Mouse (Mus musculus): Measurements from ENCODE around the gene Traf3ip2. TPM values are rescaled to one million over a fixed set of nuclear protein-coding genes. Genes with fewer than 3 reads are reported as not detected.

Gene Traf3ip2
- polyA plus RNA-seq, 1 experiment = 11.0 TPM

DNA sequence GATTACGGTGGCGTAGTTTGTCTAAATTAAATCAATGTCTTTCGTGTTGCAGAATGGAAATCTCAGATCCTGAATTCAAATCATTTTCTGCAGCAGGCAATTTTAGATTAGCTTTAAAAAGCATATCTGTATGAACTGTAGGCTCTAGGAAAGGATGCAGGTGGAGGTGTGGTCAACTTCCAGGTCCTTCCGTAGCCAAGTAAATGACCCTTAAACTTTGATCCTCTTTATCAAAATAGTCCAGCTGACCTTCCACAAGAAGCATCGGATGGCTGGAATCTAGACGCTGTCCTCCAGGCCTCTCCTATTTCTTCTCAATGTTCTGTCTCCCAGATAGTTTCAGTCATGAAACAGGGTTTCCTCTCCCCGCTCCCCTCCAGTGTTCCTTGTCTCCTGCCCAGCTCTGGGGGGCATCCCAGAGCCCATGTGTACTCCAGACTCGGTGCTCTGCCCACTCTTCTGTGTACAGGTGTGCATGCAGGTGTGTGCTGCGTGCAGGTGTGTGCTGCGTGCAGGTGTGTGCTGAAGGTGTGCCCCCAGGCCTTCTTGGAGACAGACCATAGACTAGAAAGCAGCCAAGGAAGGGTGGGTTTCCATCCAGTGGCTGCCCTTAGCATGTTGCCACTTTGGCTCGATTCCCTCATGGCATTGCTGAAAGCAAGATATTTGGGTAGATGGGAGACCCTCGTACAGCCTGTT, 2.9 kb downstream of the Traf3ip2 start:
- no peak for TF ChIP-seq POLR2A (IDR thresholded peaks at IDR 0.05; ENCODE audit: borderline replicate concordance, low read depth, low read length)
- TF ChIP-seq CTCF (IDR thresholded peaks at IDR 0.05; ENCODE audit: low read depth, low read length) = no peak
- H3K27ac ChIP-seq (ENCODE audit: insufficient read depth, low read depth, low read length) = no peak overlapping the region
- peaks cover 3% of the 10 kb centered on the region; the same call in 1 of the 2 replicates for H3K4me1 ChIP-seq (ENCODE audit: control insufficient read depth, insufficient read depth, low read length)
- H3K4me3 ChIP-seq (ENCODE audit: insufficient read depth, low read length) = no peak overlapping the region

DNA sequence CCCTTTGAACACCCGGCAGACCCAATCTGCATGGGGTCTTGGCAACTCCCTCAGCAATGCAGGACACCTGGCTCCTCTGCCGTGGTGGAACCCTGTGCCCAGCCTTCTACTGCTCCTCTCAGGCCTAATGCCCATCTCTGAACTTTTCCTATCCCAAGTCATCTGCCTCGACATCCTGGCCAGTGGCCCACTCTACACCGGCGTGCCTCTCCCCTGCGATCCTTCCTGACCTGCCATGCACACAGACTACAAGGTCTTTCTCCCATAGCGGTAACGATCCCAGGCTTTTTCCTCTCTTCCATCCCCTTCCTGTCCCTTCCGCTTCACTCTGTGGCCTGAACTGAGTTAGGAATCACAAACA, 3.5 kb downstream of the Traf3ip2 start:
- no peaks in the 10 kb centered on the region for H3K4me1 ChIP-seq (ENCODE audit: control insufficient read depth, insufficient read depth, low read length)
- no peak overlapping the region for H3K4me3 ChIP-seq (ENCODE audit: insufficient read depth, low read length)
- TF ChIP-seq CTCF (IDR thresholded peaks at IDR 0.05; ENCODE audit: low read depth, low read length) = no peak
- TF ChIP-seq POLR2A (IDR thresholded peaks at IDR 0.05; ENCODE audit: borderline replicate concordance, low read depth, low read length) = no peak
- H3K27ac ChIP-seq (ENCODE audit: insufficient read depth, low read depth, low read length) = no peak overlapping the region

DNA sequence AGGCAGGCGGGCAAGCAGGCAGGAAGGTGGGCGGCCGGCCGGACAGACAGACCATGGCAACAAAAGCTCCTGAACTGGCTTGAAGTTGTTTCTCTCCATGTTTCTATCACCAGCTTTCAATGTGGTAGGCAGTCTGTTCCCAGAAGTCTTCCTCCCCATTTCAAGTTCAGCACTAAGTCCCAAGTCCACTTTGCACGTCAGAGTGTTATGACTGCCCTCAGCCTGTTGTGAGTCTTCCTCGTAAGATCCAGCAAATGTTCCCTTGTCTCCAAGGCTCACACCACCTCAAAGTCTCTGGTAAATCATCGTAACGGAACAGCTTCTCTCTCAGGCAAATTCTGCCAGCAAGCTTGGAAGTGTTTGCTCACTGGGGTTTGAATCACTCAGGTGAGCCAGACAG, 3.9 kb downstream of the Traf3ip2 start:
- Histone ChIP-seq H3K4me1 (ENCODE audit: control insufficient read depth, insufficient read depth, low read length) (no peaks in the 10 kb centered on the region), H3K27ac (ENCODE audit: insufficient read depth, low read depth, low read length) (no peak overlapping the region), H3K4me3 (ENCODE audit: insufficient read depth, low read length) (no peak overlapping the region)
- TF ChIP-seq CTCF (IDR thresholded peaks at IDR 0.05; ENCODE audit: low read depth, low read length) (no peak), POLR2A (IDR thresholded peaks at IDR 0.05; ENCODE audit: borderline replicate concordance, low read depth, low read length) (no peak)

DNA sequence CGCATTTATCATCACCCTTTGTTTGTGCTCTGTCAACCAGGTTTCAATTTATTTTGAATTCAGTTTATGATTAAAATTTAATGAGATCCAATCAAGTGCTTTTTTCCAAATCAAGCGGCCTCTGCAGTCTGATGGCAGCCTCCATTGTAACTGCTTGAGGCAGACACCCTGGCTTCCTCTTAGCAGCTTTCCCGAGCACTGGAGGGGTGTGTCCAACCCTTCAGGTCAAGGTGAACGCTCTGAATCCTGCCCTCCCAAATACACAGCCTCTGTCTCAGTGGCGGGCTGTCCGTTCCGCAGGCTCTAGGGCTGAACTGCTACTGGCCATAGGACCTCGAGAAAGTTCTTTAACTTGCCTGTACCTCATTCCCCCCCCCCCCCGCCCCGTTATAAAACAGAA, 5.7 kb downstream of the Traf3ip2 start:
- Histone ChIP-seq H3K4me1 (ENCODE audit: control insufficient read depth, insufficient read depth, low read length) (no peaks in the 10 kb centered on the region), H3K4me3 (ENCODE audit: insufficient read depth, low read length) (no peak overlapping the region), H3K27ac (ENCODE audit: insufficient read depth, low read depth, low read length) (no peak overlapping the region)
- no peak for TF ChIP-seq CTCF (IDR thresholded peaks at IDR 0.05; ENCODE audit: low read depth, low read length)
- TF ChIP-seq POLR2A (IDR thresholded peaks at IDR 0.05; ENCODE audit: borderline replicate concordance, low read depth, low read length) = no peak

DNA sequence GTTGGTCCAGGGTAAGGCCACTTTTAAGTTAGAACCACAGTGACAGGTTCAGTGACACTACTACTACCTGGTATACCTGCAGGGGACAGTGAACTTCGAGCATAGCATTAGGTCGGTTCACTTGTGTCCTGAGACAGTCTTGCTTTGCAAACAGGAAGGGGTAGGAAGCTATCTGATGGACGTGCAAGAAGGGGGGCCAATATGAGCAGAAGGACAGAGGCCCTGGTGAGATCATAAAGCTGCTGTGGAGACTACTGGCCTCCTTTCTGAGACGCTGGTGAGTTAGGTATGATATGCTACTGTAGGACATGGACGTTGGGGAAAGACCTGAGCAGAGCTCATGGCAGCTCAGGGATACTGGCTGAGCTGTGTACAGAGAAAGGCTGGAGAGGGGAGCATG, 7.9 kb downstream of the Traf3ip2 start:
- no peak overlapping the region for H3K4me3 ChIP-seq (ENCODE audit: insufficient read depth, low read length)

DNA sequence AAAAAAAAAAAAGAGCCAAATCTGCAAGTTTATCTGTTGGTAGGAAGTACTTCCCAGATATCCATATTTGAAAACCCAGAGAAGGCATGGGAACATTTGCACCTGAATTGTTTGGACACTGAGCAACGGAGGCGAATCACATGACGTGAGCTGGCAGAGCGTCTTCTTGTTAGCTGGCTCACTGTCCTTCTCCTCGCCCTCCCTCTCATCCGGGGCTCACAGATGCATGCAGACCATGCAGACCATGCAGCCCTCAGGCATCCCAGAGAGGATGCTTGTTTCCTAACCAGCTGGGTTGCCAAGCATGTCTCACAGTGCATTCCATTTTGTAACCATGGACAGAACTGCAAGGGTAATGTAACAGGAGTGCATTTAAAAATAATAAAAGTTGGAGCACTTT, 11.1 kb downstream of the Traf3ip2 start:
- TF ChIP-seq CTCF (IDR thresholded peaks at IDR 0.05; ENCODE audit: low read depth, low read length) (no peak), POLR2A (IDR thresholded peaks at IDR 0.05; ENCODE audit: borderline replicate concordance, low read depth, low read length) (no peak)
- no peak overlapping the region for H3K4me3 ChIP-seq (ENCODE audit: insufficient read depth, low read length)
- H3K27ac ChIP-seq (ENCODE audit: insufficient read depth, low read depth, low read length) = no peak overlapping the region
- peaks cover 8% of the 10 kb centered on the region for H3K4me1 ChIP-seq (ENCODE audit: control insufficient read depth, insufficient read depth, low read length)

More for the DNA sequence above, 7.9 kb downstream of the Traf3ip2 start:
- TF ChIP-seq CTCF (IDR thresholded peaks at IDR 0.05; ENCODE audit: low read depth, low read length) (no peak), POLR2A (IDR thresholded peaks at IDR 0.05; ENCODE audit: borderline replicate concordance, low read depth, low read length) (no peak)
- no peak overlapping the region for H3K27ac ChIP-seq (ENCODE audit: insufficient read depth, low read depth, low read length)
- peaks cover 5% of the 10 kb centered on the region for H3K4me1 ChIP-seq (ENCODE audit: control insufficient read depth, insufficient read depth, low read length)

DNA sequence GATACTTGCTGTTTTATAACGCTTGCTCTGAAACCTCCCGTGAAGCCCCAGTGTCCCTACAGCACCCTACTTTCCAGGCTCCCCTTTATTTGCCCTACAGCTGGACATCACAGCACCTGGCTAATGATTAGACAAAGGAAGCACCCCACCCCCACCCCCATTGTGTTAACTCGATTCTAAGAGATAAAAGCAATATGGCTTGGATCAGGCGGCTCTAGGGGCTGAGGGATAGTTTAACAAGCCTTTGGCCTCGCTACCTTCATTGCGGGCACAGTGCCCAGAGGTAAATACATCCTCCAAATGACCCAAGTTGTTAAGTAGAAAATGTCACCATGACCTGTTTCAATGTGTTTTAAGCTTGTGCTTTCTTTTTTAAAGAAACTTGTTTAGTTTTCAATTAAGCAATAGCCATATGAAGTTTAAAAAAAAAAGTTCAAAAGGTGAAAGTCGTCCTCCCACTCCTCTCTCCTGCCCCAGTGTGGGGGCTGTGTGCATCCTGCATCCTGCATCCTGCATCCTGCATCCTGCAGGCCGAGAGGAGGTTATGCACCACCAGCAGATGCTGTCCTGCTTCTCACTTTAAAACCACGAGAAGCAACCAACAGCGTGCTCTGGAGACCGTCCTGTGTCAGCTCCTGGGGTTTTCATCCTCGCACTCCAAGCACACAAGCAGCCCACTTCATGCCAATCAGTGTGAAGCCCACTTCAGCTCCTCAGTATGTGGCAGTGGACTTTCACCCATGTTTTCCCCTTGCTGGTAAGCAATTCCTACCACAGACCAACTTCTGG, 12.3 kb downstream of the Traf3ip2 start:
- no peak overlapping the region for H3K4me3 ChIP-seq (ENCODE audit: insufficient read depth, low read length)
- no peak for TF ChIP-seq POLR2A (IDR thresholded peaks at IDR 0.05; ENCODE audit: borderline replicate concordance, low read depth, low read length)
- TF ChIP-seq CTCF (IDR thresholded peaks at IDR 0.05; ENCODE audit: low read depth, low read length) = no peak
- H3K27ac ChIP-seq (ENCODE audit: insufficient read depth, low read depth, low read length) = no peak overlapping the region
- H3K4me1 ChIP-seq (ENCODE audit: control insufficient read depth, insufficient read depth, low read length) = peaks cover 8% of the 10 kb centered on the region

DNA sequence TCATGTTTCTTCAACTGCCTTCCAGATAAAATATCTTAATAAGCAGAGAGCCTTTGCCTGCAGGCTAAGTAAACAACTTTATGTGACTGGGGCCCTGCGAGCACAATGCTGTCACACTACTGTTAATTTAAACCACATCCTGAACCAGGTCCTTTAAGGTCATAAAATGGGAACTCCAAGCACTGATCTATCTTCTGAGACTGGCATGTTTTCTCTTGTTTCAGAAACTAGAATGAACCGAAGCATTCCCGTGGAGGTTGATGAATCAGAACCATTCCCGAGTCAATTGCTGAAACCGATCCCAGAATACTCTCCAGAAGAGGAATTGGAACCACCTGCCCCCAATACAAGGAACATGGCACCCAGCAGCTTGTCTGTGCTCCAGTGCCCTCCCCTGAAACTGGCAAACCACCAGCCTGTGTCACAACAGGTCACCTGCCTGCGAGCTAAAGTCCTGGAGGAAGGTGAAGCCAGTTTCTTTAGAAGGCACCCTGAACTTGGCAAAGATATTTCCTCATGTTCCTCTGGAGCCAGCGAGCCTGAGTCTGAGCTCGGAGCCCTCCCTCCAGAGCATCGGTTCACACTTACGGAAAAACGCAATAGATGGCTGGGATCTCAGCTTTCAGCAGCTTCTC, 13.0 kb downstream of the Traf3ip2 start:
- H3K4me3 ChIP-seq (ENCODE audit: insufficient read depth, low read length) = no peak overlapping the region
- no peak overlapping the region for H3K27ac ChIP-seq (ENCODE audit: insufficient read depth, low read depth, low read length)
- no peak for TF ChIP-seq CTCF (IDR thresholded peaks at IDR 0.05; ENCODE audit: low read depth, low read length)
- no peak for TF ChIP-seq POLR2A (IDR thresholded peaks at IDR 0.05; ENCODE audit: borderline replicate concordance, low read depth, low read length)
- peaks cover 8% of the 10 kb centered on the region for H3K4me1 ChIP-seq (ENCODE audit: control insufficient read depth, insufficient read depth, low read length)

DNA sequence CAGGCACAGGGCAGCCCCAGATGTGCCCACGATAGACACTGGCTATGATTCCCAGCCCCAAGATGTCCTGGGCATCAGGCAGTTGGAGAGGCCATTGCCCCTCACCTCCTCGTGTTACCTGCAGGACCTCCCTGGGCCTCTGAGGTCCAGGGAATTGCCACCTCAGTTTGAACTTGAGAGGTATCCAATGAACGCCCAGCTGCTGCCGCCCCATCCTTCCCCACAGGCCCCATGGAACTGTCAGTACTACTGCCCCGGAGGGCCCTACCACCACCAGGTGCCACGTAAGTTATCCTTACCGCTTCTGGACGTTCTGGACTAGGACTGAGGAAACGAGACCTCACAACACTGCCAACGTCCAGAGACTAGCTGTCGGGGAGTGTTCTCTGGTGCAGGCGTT, 13.6 kb downstream of the Traf3ip2 start:
- Histone ChIP-seq H3K27ac (ENCODE audit: insufficient read depth, low read depth, low read length) (no peak overlapping the region), H3K4me3 (ENCODE audit: insufficient read depth, low read length) (no peak overlapping the region), H3K4me1 (ENCODE audit: control insufficient read depth, insufficient read depth, low read length) (peaks cover 8% of the 10 kb centered on the region)
- no peak for TF ChIP-seq CTCF (IDR thresholded peaks at IDR 0.05; ENCODE audit: low read depth, low read length)

Data from bone marrow macrophage, adult 2 months (primary cell).